Mouse (Mus musculus): ENCODE results near the gene Colec11. TPM values are rescaled to one million over a fixed set of nuclear protein-coding genes. Genes with fewer than 3 reads are reported as not detected.

Colec11 gene
- polyA plus RNA-seq, 1 experiment from 2014 or later, result 1.0 TPM

DNA sequence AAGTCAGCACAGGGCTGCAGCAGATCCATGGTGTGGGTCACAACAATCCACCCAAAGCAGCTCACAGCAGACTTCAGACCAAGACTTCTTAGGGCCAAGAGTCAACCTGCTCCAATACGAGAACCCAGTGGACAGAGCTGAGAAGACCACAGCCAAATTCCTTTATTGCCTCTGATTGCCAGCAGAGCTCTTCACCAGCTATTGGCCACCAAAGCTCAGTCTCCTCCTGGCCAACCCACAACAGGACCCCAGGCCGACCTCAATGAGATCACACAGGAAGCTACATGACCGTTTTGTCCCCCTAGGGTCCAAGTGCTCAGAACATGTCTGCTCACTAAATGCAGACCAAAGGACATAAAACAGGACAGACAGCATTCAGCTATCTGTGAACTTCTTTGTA lies 25.1 kb downstream of the Colec11 start:
- H3K27me3 ChIP-seq (replicated peaks), result no peaks in the 10 kb centered on the region
- H3K4me3 ChIP-seq, result no peak overlapping the region
- no peak for ATAC-seq (replicated peaks)
- H3K9ac ChIP-seq, result no peak overlapping the region
- no peaks in the 10 kb centered on the region for H3K9me3 ChIP-seq
- peaks cover 11% of the 10 kb centered on the region; the same call in 1 of the 2 replicates for H3K4me1 ChIP-seq
- H3K4me2 ChIP-seq, result no peak overlapping the region
- no peaks in the 10 kb centered on the region for H3K36me3 ChIP-seq (replicated peaks)
- 72% methylated on average over 3 of the region's 3 CpGs for WGBS
- H3K27ac ChIP-seq, result no peak overlapping the region

DNA sequence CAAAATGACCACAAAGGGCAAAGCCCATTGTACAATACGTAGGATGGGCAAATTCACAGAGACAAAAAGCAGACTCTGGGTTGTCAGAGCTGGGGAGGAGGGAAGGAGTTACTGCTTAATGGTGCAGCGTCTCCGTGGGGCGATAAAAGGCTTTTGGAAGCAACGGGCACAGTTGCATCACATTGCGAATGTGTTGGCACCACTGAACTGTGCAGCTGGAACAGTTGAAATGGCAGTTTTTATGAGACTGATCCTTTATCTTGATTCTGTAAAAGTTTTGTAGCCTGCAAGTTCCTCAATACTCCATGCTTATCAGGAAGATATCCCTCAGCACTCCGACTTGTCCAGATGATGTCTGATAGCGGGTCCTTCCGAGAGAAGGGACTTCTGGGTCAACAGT lies 25.5 kb downstream of the Colec11 start:
- H3K27me3 ChIP-seq (replicated peaks), result no peaks in the 10 kb centered on the region
- no peak overlapping the region for H3K9ac ChIP-seq
- no peak overlapping the region for H3K4me3 ChIP-seq
- no peaks in the 10 kb centered on the region for H3K36me3 ChIP-seq (replicated peaks)
- H3K27ac ChIP-seq, result no peak overlapping the region
- no peaks in the 10 kb centered on the region for H3K9me3 ChIP-seq
- 88% methylated on average over 9 of the region's 9 CpGs for WGBS
- H3K4me1 ChIP-seq, result peaks cover 11% of the 10 kb centered on the region; the same call in 1 of the 2 replicates
- H3K4me2 ChIP-seq, result no peak overlapping the region
- no peak for ATAC-seq (replicated peaks)

GRCm38 (mm10) chr12:28596851-28597250 lies 26.3 kb downstream of the Colec11 start:
- Histone ChIP-seq H3K4me2 (no peak overlapping the region), H3K27ac (no peak overlapping the region), H3K9me3 (no peaks in the 10 kb centered on the region), H3K4me1 (peaks cover 3% of the 10 kb centered on the region; the same call in 1 of the 2 replicates), H3K9ac (no peak overlapping the region), H3K36me3 (replicated peaks) (no peaks in the 10 kb centered on the region), H3K27me3 (replicated peaks) (no peaks in the 10 kb centered on the region), H3K4me3 (no peak overlapping the region)
- no peak for ATAC-seq (replicated peaks)

DNA sequence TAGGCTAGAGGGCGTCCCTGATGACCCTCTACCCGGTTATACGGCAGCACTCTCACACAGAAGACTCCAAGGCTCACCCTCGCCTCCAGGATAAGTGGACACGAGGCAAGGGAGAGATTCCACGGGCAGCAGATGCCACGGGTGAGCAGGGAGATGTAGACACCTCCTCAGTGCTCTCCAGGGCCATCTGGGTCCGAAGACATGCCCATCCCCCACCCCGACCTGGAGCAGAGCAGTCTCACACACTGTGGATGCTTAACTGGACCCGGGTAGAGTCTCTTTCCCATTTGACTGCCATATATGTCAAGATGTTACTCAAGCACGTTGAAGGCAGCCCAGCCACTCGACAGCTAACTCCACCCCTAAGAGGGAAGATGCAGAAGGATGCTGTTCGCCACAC lies 32.7 kb downstream of the Colec11 start:
- H3K4me2 ChIP-seq, result no peak overlapping the region
- no peak for ATAC-seq (replicated peaks)
- H3K9me3 ChIP-seq, result no peaks in the 10 kb centered on the region
- 48% methylated on average over 13 of the region's 13 CpGs for WGBS
- peak overlapping the region; percentile 73 for H3K27ac ChIP-seq
- H3K4me3 ChIP-seq, result no peak overlapping the region
- no peak overlapping the region for H3K9ac ChIP-seq
- H3K36me3 ChIP-seq (replicated peaks), result no peaks in the 10 kb centered on the region
- no peaks in the 10 kb centered on the region for H3K27me3 ChIP-seq (replicated peaks)
- peaks cover 31% of the 10 kb centered on the region for H3K4me1 ChIP-seq

- Histone ChIP-seq H3K27me3 (replicated peaks) (no peaks in the 10 kb centered on the region), H3K4me2 (peak overlapping the region; percentile 53), H3K4me3 (peak overlapping the region; percentile 29), H3K27ac (peak overlapping the region; percentile 73), H3K9ac (peak overlapping the region; percentile 36; the same call in 1 of the 2 replicates), H3K4me1 (peaks cover 31% of the 10 kb centered on the region), H3K36me3 (replicated peaks) (no peaks in the 10 kb centered on the region), H3K9me3 (no peaks in the 10 kb centered on the region)
- WGBS, result 10% methylated on average over 24 of the region's 24 CpGs
- peak; percentile 93 for ATAC-seq (replicated peaks)
These were observed 33.9 kb downstream of the Colec11 start for GRCm38 (mm10) chr12:28589090-28589868.

DNA sequence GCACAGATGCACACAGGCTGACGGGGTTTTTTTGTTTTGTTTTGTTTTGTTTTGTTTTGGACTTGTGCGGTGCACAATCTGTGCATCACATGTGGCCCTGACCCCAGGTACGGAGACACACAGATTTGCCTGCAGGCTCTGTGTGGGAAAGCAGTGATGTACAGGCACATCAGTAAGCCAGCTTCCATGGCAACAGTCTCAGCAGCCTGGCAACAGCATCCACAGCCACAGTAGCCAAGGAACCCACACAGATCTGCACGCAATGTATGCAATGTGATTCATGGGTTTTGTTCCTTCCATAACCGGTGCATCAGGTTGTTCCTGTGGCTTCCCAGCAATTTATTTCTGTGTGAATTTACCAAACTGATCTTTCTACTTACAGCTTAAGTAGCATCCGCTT lies 35.2 kb downstream of the Colec11 start:
- Histone ChIP-seq H3K4me2 (no peak overlapping the region), H3K9ac (no peak overlapping the region), H3K36me3 (replicated peaks) (no peaks in the 10 kb centered on the region), H3K27ac (peak overlapping the region; percentile 73), H3K4me1 (peaks cover 31% of the 10 kb centered on the region), H3K27me3 (replicated peaks) (no peaks in the 10 kb centered on the region), H3K4me3 (no peak overlapping the region), H3K9me3 (no peaks in the 10 kb centered on the region)
- 37% methylated on average over 6 of the region's 6 CpGs for WGBS
- ATAC-seq (replicated peaks), result peak; percentile 56

DNA sequence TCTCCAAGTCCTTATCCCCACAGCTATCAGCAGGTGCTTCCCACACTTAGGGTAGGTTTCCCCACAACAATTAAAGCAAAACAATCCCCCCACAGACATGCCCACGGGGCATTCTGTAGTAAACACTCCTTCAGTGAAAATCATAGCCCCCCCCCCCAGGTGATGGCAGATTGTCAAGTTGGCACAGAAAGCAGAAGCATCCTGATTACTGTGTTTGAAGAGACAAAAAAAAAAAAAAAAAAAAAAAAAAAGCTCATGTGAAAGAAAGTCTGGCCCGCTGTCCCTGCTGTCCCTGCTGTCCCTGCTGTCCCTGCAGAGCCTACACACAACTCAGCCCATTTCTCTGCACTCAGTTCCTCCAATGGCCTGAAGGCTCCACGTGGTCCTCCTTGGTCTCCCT lies 39.1 kb downstream of the Colec11 start:
- WGBS, result 68% methylated on average over 3 of the region's 3 CpGs
- no peak for ATAC-seq (replicated peaks)
- H3K27ac ChIP-seq, result no peak overlapping the region
- H3K4me3 ChIP-seq, result no peak overlapping the region
- no peaks in the 10 kb centered on the region for H3K27me3 ChIP-seq (replicated peaks)
- H3K36me3 ChIP-seq (replicated peaks), result no peaks in the 10 kb centered on the region
- H3K9ac ChIP-seq, result no peak overlapping the region
- no peak overlapping the region for H3K4me2 ChIP-seq
- H3K4me1 ChIP-seq, result peaks cover 18% of the 10 kb centered on the region
- no peaks in the 10 kb centered on the region for H3K9me3 ChIP-seq

DNA sequence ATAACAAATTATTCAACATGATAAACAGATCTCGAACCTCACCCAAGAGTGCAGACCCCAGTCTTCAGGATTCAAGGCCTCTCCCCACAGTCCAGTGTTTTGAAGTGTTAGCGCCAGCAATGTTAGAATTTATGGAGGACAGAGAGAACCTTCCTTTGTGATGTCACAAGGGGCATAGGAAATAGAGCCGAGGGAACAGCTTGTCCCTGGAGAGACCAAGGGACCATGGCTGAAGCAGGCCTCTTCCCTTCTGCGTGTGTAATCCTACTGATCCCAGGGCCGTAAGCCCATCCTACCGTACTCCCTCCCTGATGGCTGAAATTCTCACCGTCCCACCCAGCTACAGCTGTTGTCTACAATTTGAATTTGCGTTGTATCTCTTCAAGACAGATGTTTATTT lies 40.8 kb downstream of the Colec11 start, which contains the start of gene Allc:
Gene Allc (minus strand): TSS at position 101 of the 400 bp plus-strand sequence.
- no peak within 1 kb of the TSS for H3K9ac ChIP-seq
- ATAC-seq (replicated peaks), result no peak
- no peak within 1 kb of the TSS for H3K4me2 ChIP-seq
- H3K27me3 ChIP-seq (replicated peaks), result no peaks in the 10 kb centered on the region
- no peak within 1 kb of the TSS for H3K27ac ChIP-seq
- H3K4me1 ChIP-seq, result peaks cover 4% of the 10 kb centered on the region
- WGBS, result 88% methylated on average over 8 of the region's 8 CpGs
- no peaks in the 10 kb centered on the region for H3K9me3 ChIP-seq
- H3K4me3 ChIP-seq, result no peak within 1 kb of the TSS
- H3K36me3 ChIP-seq (replicated peaks), result no peaks in the 10 kb centered on the region

GRCm38 (mm10) chr12:28579132-28579531 lies 44.0 kb downstream of the Colec11 start:
- no peak overlapping the region for H3K4me2 ChIP-seq
- no peak overlapping the region for H3K9ac ChIP-seq
- H3K27me3 ChIP-seq (replicated peaks), result no peaks in the 10 kb centered on the region
- H3K27ac ChIP-seq, result no peak overlapping the region
- H3K4me1 ChIP-seq, result no peaks in the 10 kb centered on the region
- no peak for ATAC-seq (replicated peaks)
- no peaks in the 10 kb centered on the region for H3K36me3 ChIP-seq (replicated peaks)
- WGBS, result 29% methylated on average over 4 of the region's 4 CpGs
- H3K4me3 ChIP-seq, result no peak overlapping the region
- no peaks in the 10 kb centered on the region for H3K9me3 ChIP-seq

DNA sequence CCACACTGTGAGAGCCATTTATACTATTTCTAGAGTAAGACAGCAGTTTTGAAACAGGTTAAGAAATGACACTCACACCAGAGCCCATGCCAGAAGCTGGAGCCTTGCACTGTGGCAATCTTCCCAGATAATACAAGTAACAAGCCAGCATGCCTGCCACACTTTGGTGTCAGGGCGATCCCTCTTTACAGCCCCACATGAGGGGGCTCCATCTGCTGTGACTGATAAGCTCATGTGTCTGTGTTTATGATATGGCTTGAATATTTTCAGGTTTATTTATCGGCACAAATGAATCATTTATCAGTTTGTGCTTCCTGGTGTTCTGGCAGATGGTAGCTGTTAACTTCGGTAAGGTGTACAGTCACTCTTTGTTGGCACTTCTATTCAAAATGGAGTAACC lies 45.0 kb downstream of the Colec11 start:
- H3K9ac ChIP-seq, result no peak overlapping the region
- H3K27me3 ChIP-seq (replicated peaks), result no peaks in the 10 kb centered on the region
- H3K4me2 ChIP-seq, result no peak overlapping the region
- no peaks in the 10 kb centered on the region for H3K9me3 ChIP-seq
- H3K36me3 ChIP-seq (replicated peaks), result no peaks in the 10 kb centered on the region
- H3K4me3 ChIP-seq, result no peak overlapping the region
- WGBS, result 88% methylated on average over 3 of the region's 3 CpGs
- H3K27ac ChIP-seq, result no peak overlapping the region
- H3K4me1 ChIP-seq, result no peaks in the 10 kb centered on the region
- ATAC-seq (replicated peaks), result no peak

DNA sequence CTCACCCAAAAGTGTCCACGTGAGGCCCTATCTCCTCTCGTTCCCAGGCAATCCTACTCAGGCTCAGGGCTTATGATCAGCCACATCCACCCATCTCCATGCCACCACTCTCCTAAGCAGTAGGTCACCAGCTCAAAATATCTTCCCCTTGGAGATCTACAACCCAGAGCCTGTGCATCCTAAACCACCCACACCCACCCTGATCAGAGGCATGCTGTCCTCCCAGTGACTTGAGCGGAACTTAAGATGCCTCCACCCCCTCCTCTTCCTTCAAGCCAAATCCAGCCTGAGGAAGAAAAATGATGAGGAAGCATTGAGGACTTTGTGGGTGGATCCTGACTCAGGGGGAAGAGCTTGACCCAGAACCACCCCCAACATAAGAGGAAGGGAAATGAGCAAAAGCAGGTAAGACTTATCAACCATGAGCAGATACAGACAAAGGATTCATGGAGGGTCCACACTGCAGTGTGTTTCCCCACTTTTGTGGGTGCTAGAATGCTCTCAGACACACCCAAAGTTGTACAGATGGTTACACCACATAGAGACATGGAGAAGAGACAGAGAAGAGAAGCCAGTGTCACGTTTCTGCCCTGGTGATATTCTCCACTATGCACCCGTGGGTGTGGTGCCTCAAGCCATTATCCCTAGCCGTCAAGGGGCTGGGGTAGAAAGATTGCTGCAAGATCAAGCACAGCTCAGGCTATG lies 47.7 kb downstream of the Colec11 start:
- Histone ChIP-seq H3K4me1 (no peaks in the 10 kb centered on the region), H3K36me3 (replicated peaks) (no peaks in the 10 kb centered on the region), H3K9ac (no peak overlapping the region), H3K4me3 (no peak overlapping the region), H3K9me3 (no peaks in the 10 kb centered on the region), H3K27me3 (replicated peaks) (no peaks in the 10 kb centered on the region), H3K27ac (no peak overlapping the region), H3K4me2 (no peak overlapping the region)
- no peak for ATAC-seq (replicated peaks)
- 76% methylated on average over 6 of the region's 6 CpGs for WGBS

DNA sequence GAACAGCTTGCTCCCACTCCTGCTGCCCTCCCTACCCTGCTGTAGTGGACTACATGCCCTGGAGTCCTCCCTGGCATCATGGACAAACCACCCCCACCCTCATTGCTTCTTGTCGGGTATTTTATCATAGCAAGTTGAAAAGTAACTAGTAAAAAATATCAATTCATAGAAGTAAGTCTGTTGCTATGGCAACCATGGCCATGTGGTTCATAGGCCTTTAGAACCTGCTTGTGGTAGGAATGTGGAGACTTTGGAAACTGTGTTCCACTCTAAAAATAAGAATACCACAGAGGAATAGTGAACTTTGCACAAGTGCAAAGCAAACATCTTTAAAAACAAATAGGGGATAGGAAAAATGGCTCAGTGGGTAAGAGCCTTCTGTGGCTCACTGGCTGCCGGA lies 50.9 kb downstream of the Colec11 start:
- no peak overlapping the region for H3K9ac ChIP-seq
- H3K9me3 ChIP-seq, result no peaks in the 10 kb centered on the region
- H3K4me3 ChIP-seq, result no peak overlapping the region
- 78% methylated on average over 2 of the region's 2 CpGs for WGBS
- H3K4me2 ChIP-seq, result no peak overlapping the region
- H3K27me3 ChIP-seq (replicated peaks), result no peaks in the 10 kb centered on the region
- H3K27ac ChIP-seq, result peak overlapping the region; percentile 16; the same call in 1 of the 2 replicates
- no peaks in the 10 kb centered on the region for H3K36me3 ChIP-seq (replicated peaks)
- no peaks in the 10 kb centered on the region for H3K4me1 ChIP-seq
- ATAC-seq (replicated peaks), result no peak

- no peaks in the 10 kb centered on the region for H3K27me3 ChIP-seq (replicated peaks)
- no peaks in the 10 kb centered on the region for H3K9me3 ChIP-seq
- H3K27ac ChIP-seq, result no peak within 1 kb of the TSS
- H3K9ac ChIP-seq, result no peak within 1 kb of the TSS
- H3K4me3 ChIP-seq, result no peak within 1 kb of the TSS
- H3K36me3 ChIP-seq (replicated peaks), result no peaks in the 10 kb centered on the region
- no peak within 1 kb of the TSS for H3K4me2 ChIP-seq
- WGBS, result 80% methylated on average over 15 of the region's 15 CpGs
- no peaks in the 10 kb centered on the region for H3K4me1 ChIP-seq
- ATAC-seq (replicated peaks), result no peak
These were observed 70.9 kb downstream of the Colec11 start, which contains the start of gene Dcdc2c for GRCm38 (mm10) chr12:28552299-28552698. TSS of gene Dcdc2c (minus strand) at chr12:28552399.

All from midbrain, embryonic 15.5 days (tissue).